Mouse (Mus musculus) liver, postnatal 0 days (tissue): ENCODE measurements around the gene Cmklr1.

Experiments
- CTCF ChIP-seq: sonication (generic); IDR thresholded peaks from 2 replicates; pipeline ENCODE4 v1.5.1; 2016; ENCODE audit warnings: antibody characterized with exemption, low read depth
- EP300 ChIP-seq: IDR thresholded peaks from 2 replicates; pipeline ENCODE4 v1.6.1; 2016; ENCODE audit warnings: antibody characterized with exemption, low read depth, mild to moderate bottlenecking

GRCm38 (mm10) chr5:113630116-113630515 lies 20.1 kb downstream of the Cmklr1 start:
- TF ChIP-seq CTCF, result no peak
- TF ChIP-seq EP300, result no peak
